Mouse (Mus musculus) limb, embryonic 12.5 days (tissue): ENCODE data around the gene Micu1. TPM values are rescaled to one million over a fixed set of nuclear protein-coding genes. Genes with fewer than 3 reads are reported as not detected.

Experiments
- ATAC-seq: fragments of 200-750 bp; cut with Nextera tagmentation; 2 replicates; pipeline ENCODE4 v1.8.0; 2017; ENCODE audit warnings: low read depth, moderate TSS enrichment; ENCODE audit not compliant: insufficient number of reproducible peaks, insufficient read depth, low FRiP score, low TSS enrichment
- H3K27ac ChIP-seq: fragments of 300-500 bp; sonication (generic); 2 replicates; pipeline ENCODE4 v1.5.1; 2016; ENCODE audit warnings: mild to moderate bottlenecking, moderate library complexity
- H3K27me3 ChIP-seq: fragments of 300-500 bp; sonication (generic); 2 replicates; pipeline ENCODE4 v1.6.1; 2016; ENCODE audit warnings: mild to moderate bottlenecking, moderate library complexity
- H3K36me3 ChIP-seq: fragments of 300-500 bp; sonication (generic); 2 replicates; pipeline ENCODE4 v1.6.1; 2016; ENCODE audit warnings: mild to moderate bottlenecking, moderate library complexity
- H3K4me1 ChIP-seq: fragments of 300-500 bp; sonication (generic); replicated peaks from 2 replicates; pipeline ENCODE4 v1.6.1; 2016
- H3K4me2 ChIP-seq: fragments of 300-500 bp; sonication (generic); 2 replicates; pipeline ENCODE4 v1.6.1; 2016; ENCODE audit warnings: mild to moderate bottlenecking, moderate library complexity
- H3K4me3 ChIP-seq: fragments of 300-500 bp; sonication (generic); replicated peaks from 2 replicates; pipeline ENCODE4 v1.5.1; 2016; ENCODE audit warnings: mild to moderate bottlenecking
- H3K9ac ChIP-seq: fragments of 300-500 bp; sonication (generic); replicated peaks from 2 replicates; pipeline ENCODE4 v1.6.1; 2016; ENCODE audit warnings: mild to moderate bottlenecking, moderate library complexity
- H3K9me3 ChIP-seq: fragments of 300-500 bp; sonication (generic); 2 replicates; pipeline ENCODE4 v1.6.1; 2016; ENCODE audit warnings: mild to moderate bottlenecking, moderate library complexity
- WGBS: fragments of 180-500 bp; shearing (Covaris S2); methylation state at CpG from one replicate; pipeline ENCODE4 v1.1.7; 2016; 5-methylcytosine and 5-hydroxymethylcytosine counted together
- polyA plus RNA-seq: library from polyadenylated mRNA; unstranded; fragments of >200 nt; fragmentation: Nextera tagmentation; extraction: Ambion mirVana; gene quantifications from 2 replicates; pipeline ENCODE4 v1.2.1, GENCODE M21; 2016

Gene Micu1
- polyA plus RNA-seq, 1 experiment from 2014 or later, result 80.5 TPM

- Histone ChIP-seq H3K4me3 (no peak overlapping the region), H3K4me1 (no peaks in the 10 kb centered on the region), H3K27ac (no peak overlapping the region), H3K27me3 (no peaks in the 10 kb centered on the region), H3K9me3 (no peaks in the 10 kb centered on the region), H3K4me2 (no peak overlapping the region), H3K36me3 (peaks cover 60% of the 10 kb centered on the region), H3K9ac (no peak overlapping the region)
- no peak for ATAC-seq
- WGBS, result 87% methylated on average over 5 of the region's 5 CpGs
These were observed 185.2 kb downstream of the Micu1 start for GRCm38 (mm10) chr10:59887432-59887831.

DNA sequence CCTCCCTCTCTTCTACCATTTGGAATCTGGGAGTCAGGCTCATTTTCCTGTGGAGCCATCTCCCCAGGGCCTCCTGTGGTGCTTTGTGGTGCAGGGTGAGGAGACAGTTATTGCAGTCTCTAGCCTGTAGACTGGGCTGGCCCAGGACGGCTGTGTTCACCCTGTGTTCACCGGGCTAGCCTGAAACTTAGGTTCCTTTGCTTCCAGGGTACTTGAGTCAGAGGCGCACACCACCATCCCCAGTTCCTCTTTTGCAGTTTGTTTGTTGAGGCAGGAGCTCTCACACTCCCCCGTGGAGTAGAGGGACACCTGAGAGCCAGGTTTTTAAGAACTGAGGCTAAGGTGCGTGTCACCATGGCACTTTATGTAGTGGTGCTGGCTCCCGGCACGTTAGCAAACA is 187.1 kb downstream of the Micu1 start:
- no peaks in the 10 kb centered on the region for H3K4me1 ChIP-seq
- no peaks in the 10 kb centered on the region for H3K27me3 ChIP-seq
- H3K9me3 ChIP-seq, result no peaks in the 10 kb centered on the region
- H3K4me2 ChIP-seq, result no peak overlapping the region
- H3K9ac ChIP-seq, result no peak overlapping the region
- ATAC-seq, result no peak
- peaks cover 62% of the 10 kb centered on the region for H3K36me3 ChIP-seq
- WGBS, result 89% methylated on average over 7 of the region's 7 CpGs
- no peak overlapping the region for H3K27ac ChIP-seq
- H3K4me3 ChIP-seq, result no peak overlapping the region

- 87% methylated on average over 15 of the region's 15 CpGs for WGBS
- H3K4me2 ChIP-seq, result no peak overlapping the region
- H3K9me3 ChIP-seq, result no peaks in the 10 kb centered on the region
- no peak for ATAC-seq
- H3K4me3 ChIP-seq, result no peak overlapping the region
- no peaks in the 10 kb centered on the region for H3K27me3 ChIP-seq
- H3K36me3 ChIP-seq, result peaks cover 59% of the 10 kb centered on the region
- H3K4me1 ChIP-seq, result no peaks in the 10 kb centered on the region
- H3K9ac ChIP-seq, result 0 out of 2 replicates have a peak overlapping the region, but pooled peaks have one; percentile 4
- 0 out of 2 replicates have a peak overlapping the region, but pooled peaks have one; percentile 3 for H3K27ac ChIP-seq
These were observed 187.9 kb downstream of the Micu1 start for GRCm38 (mm10) chr10:59889953-59890751.

DNA sequence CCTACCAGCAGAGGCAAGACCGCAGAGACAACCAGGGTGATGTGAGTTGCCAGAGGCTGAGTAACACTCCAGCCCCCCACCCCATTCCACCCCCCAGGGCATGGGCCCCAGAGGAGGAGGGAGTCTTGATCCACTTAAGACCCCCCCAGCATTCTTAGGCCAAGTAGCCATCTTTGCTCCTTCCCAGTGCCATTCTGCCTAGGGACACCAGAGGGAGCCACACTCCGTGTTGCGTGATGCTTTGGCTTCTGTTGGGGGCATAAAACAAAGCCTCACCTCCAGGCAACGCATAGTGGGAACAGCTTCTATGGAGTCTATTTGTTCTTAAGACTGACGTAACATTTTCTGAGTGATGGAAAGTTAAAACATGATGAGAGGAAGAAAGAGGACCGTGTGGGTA is 190.7 kb downstream of the Micu1 start:
- Histone ChIP-seq H3K27ac (no peak overlapping the region), H3K27me3 (no peaks in the 10 kb centered on the region), H3K9me3 (no peaks in the 10 kb centered on the region), H3K4me2 (no peak overlapping the region), H3K4me1 (peaks cover 15% of the 10 kb centered on the region), H3K36me3 (peaks cover 78% of the 10 kb centered on the region), H3K4me3 (no peak overlapping the region), H3K9ac (no peak overlapping the region)
- ATAC-seq, result no peak
- 45% methylated on average over 6 of the region's 6 CpGs for WGBS

GRCm38 (mm10) chr10:59894251-59895160 is 192.2 kb downstream of the Micu1 start:
- no peak for ATAC-seq
- no peaks in the 10 kb centered on the region for H3K27me3 ChIP-seq
- H3K36me3 ChIP-seq, result peaks cover 81% of the 10 kb centered on the region
- H3K27ac ChIP-seq, result no peak overlapping the region
- H3K4me2 ChIP-seq, result no peak overlapping the region
- peaks cover 30% of the 10 kb centered on the region for H3K4me1 ChIP-seq
- H3K9me3 ChIP-seq, result no peaks in the 10 kb centered on the region
- no peak overlapping the region for H3K9ac ChIP-seq
- 83% methylated on average over 25 of the region's 25 CpGs for WGBS
- no peak overlapping the region for H3K4me3 ChIP-seq

GRCm38 (mm10) chr10:59895460-59896186 is 193.3 kb downstream of the Micu1 start:
- Histone ChIP-seq H3K4me2 (no peak overlapping the region), H3K36me3 (peaks cover 74% of the 10 kb centered on the region), H3K9ac (no peak overlapping the region), H3K9me3 (no peaks in the 10 kb centered on the region), H3K4me3 (no peak overlapping the region), H3K4me1 (peaks cover 41% of the 10 kb centered on the region), H3K27ac (peak overlapping the region; percentile 19; the same call in 1 of the 2 replicates), H3K27me3 (no peaks in the 10 kb centered on the region)
- ATAC-seq, result no peak
- WGBS, result 95% methylated on average over 17 of the region's 17 CpGs

DNA sequence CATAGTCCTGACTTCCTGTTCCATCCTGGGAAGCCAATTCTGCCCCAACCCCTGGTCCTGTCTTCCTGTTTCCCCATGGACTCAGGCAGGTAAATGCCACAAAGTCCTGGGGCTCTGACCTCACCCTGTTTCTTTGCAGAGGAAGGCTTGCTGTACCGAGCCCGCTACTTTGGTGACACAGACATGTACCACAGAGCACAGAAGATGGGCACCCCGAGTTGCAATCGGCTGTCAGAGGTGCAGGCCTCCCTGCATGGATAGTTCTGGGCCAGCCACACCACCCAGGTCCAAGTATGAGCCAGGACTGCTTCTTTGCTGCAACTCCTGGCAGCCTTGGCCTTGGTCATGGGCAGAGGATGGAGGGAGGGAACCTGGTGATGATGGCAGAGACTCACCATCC is 193.9 kb downstream of the Micu1 start:
- WGBS, result 96% methylated on average over 4 of the region's 4 CpGs
- Histone ChIP-seq H3K4me3 (no peak overlapping the region), H3K27ac (peak overlapping the region; percentile 19; the same call in 1 of the 2 replicates), H3K36me3 (peaks cover 68% of the 10 kb centered on the region), H3K9me3 (no peaks in the 10 kb centered on the region), H3K27me3 (no peaks in the 10 kb centered on the region), H3K9ac (no peak overlapping the region), H3K4me2 (no peak overlapping the region), H3K4me1 (peaks cover 47% of the 10 kb centered on the region)
- no peak for ATAC-seq

DNA sequence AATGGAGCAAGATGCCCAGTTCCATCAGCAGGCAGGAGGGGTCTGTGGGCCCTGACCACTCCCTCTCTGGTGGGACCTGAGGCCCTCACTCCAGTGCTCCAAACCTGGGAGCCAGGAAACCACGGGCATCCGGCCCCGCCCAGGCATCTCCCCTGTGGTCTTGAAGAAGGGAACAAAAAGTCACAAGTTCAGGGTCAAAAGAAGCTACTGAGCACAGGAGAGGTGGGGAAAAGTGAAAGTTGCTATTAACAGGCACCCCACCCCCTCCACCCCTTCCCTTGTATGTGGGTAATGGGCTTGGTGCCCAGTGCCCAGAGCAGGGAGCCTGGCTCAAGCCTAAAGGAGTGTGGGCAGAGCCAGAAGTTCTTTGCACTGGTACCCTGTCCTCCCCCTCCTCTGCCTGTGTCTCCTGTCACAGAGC is 194.6 kb downstream of the Micu1 start:
- no peak overlapping the region for H3K9ac ChIP-seq
- peaks cover 61% of the 10 kb centered on the region for H3K36me3 ChIP-seq
- WGBS, result 69% methylated on average over 3 of the region's 3 CpGs
- H3K27ac ChIP-seq, result peak overlapping the region; percentile 47; the same call in 1 of the 2 replicates
- H3K4me3 ChIP-seq, result no peak overlapping the region
- peaks cover 52% of the 10 kb centered on the region for H3K4me1 ChIP-seq
- no peaks in the 10 kb centered on the region for H3K27me3 ChIP-seq
- H3K9me3 ChIP-seq, result no peaks in the 10 kb centered on the region
- no peak overlapping the region for H3K4me2 ChIP-seq
- ATAC-seq, result no peak

GRCm38 (mm10) chr10:59897511-59897910 is 195.2 kb downstream of the Micu1 start:
- Histone ChIP-seq H3K4me2 (no peak overlapping the region), H3K9me3 (no peaks in the 10 kb centered on the region), H3K27me3 (no peaks in the 10 kb centered on the region), H3K9ac (no peak overlapping the region), H3K4me3 (no peak overlapping the region), H3K27ac (peak overlapping the region; percentile 47; the same call in 1 of the 2 replicates), H3K36me3 (peaks cover 55% of the 10 kb centered on the region), H3K4me1 (peaks cover 58% of the 10 kb centered on the region)
- WGBS, result 56% methylated on average over 5 of the region's 5 CpGs
- no peak for ATAC-seq

DNA sequence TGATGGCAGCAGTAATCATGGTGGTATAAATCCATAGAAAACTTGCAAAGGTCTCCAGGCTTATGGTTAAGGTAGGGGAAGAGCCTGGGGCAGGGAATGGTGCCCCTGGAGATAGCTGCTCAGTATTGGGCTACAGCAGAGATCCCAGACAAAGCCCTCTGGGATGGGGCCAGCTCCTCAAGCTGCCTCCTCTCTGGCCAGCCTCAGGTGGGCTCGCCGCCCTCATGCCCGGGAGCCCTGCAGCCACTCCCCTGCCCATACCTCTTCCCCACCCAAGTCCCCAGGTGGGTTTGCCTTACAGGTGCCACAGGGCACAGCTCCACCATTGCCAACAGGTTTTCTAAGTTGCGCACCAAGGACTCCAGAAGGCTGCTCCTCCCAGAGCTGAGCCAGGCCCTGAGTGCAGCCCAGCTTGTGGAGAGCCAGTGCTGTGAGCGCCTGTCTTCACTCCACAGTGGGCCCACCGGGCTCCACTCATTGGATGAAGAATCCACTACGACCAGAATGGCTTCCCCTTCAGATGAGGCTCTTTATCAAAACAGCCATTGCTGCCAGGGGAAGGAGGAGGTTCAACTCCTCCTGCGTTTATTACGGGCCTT is 196.0 kb downstream of the Micu1 start:
- Histone ChIP-seq H3K4me2 (no peak overlapping the region), H3K27ac (peak overlapping the region; percentile 96), H3K9me3 (no peaks in the 10 kb centered on the region), H3K4me3 (no peak overlapping the region), H3K4me1 (peaks cover 66% of the 10 kb centered on the region), H3K27me3 (no peaks in the 10 kb centered on the region), H3K36me3 (peaks cover 49% of the 10 kb centered on the region), H3K9ac (0 out of 2 replicates have a peak overlapping the region, but pooled peaks have one; percentile 1)
- no peak for ATAC-seq
- 74% methylated on average over 9 of the region's 9 CpGs for WGBS
